Mouse (Mus musculus) G1E (cell line): ENCODE measurements around the gene Cdkl3.

Experiments
- CTCF ChIP-seq: IDR thresholded peaks from 2 replicates; pipeline ENCODE4 v1.5.1; 2012; ENCODE audit warnings: low read depth, low read length, inconsistent platforms, mixed read lengths
- GATA1 ChIP-seq: IDR thresholded peaks from 2 replicates; pipeline ENCODE4 v1.6.1; 2012; ENCODE audit warnings: borderline replicate concordance, low read length, inconsistent platforms, mixed read lengths
- GATA2 ChIP-seq: IDR thresholded peaks from 2 replicates; pipeline ENCODE4 v1.6.1; 2012; ENCODE audit warnings: low read depth, low read length, inconsistent platforms, borderline replicate concordance
- POLR2AphosphoS5 ChIP-seq: IDR thresholded peaks from 2 replicates; pipeline ENCODE4 v1.6.1; 2012; ENCODE audit warnings: low read depth, low read length, inconsistent platforms; ENCODE audit not compliant: insufficient replicate concordance
- TAL1 ChIP-seq: conservative IDR thresholded peaks from 2 replicates; pipeline ENCODE4 v1.6.1; 2012; ENCODE audit warnings: low read depth, low read length, inconsistent platforms, mixed read lengths

GRCm38 (mm10) chr11:52032356-52032755 lies 28.3 kb downstream of the Cdkl3 start:
- TF ChIP-seq CTCF (no peak), GATA1 (no peak), GATA2 (no peak), POLR2AphosphoS5 (no peak), TAL1 (no peak)
